Mouse (Mus musculus) embryo, embryonic 9.5 days (tissue): Measurements from ENCODE around the gene Krtcap2.

ENCODE experiments used
- DNase-seq: peaks from one replicate; pipeline ENCODE4 v3.0.0-alpha.2; 2017; ENCODE audit errors: extremely low spot score

Gene Krtcap2

DNA sequence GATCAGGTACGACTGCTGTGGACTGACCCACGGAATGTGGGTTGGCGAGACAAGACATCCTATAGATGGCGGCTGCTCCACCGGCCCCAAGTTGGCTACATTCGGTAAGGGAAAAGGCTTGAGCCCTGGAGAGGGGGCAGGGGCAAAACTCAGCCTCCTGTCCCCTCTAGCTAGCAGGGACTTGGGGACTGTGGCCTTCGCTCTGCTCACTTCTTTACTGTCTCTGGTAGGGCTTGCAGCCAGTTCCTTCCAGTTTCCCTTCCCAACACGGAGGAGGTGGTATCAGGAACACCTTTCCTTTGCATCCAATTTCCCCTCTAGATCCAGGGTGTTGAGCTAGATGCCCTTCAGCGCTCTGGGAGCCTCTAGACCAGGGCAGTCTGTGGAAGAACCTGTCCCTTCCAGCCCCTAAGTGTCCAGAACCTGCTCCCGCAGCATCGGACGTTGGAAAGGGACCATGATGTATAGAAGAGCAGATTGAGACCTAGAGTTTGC, 20.4 kb upstream of the Krtcap2 start:
- DNase-seq, result no peak

DNA sequence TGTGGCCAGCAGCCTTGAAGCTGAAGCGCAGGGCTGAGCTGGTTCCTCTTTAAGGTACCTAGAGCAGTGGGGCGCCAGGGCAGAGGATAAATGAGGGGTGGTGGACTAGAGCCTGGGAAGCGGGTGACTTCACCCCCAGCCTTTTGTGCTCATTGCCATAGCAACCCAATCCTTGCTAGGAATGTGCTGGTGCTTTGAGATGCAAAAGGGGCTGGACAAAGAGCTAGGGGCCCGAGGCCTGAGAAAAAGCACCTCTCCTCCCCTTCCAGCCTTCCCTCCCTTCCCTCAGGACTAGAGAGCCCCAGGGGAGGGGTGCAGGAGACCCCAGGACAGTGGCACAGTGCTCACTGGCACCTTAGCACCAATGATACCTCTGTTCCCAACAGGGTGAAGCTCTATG, 19.8 kb upstream of the Krtcap2 start:
- DNase-seq, result peak; percentile 81

- DNase-seq, result no peak
These were observed 19.4 kb upstream of the Krtcap2 start for GRCm38 (mm10) chr3:89226361-89226760.

DNA sequence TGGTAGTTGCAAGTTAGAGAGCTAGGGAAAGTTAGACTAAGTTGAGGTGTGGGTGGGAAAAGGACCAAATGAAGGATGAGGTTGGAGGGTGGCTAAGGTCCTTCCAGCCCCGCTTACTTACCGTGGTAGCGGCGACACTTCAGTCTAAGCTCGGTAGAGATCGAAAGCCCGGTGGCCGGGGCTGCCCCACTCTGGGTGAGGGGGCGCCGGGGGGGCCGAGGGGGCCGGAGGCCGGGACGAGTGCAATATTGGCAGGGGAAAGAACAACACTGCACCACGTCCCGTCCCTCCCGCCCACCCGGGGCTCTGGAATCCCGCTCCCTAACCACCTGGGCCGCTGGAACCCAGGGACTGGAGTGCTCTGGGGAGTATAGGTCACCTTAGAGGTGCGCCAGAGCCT, 18.9 kb upstream of the Krtcap2 start, which contains the start of gene Mtx1:
Mtx1 (minus strand) TSS at position 189 of the 400 bp plus-strand sequence.
- DNase-seq, result no peak

- DNase-seq, result peak; percentile 91
These were observed 18.2 kb upstream of the Krtcap2 start for GRCm38 (mm10) chr3:89227307-89228179.

GRCm38 (mm10) chr3:89228180-89228549, 17.6 kb upstream of the Krtcap2 start:
- peak; percentile 89 for DNase-seq

- no peak for DNase-seq
These were observed 16.9 kb upstream of the Krtcap2 start, which contains the start of gene Muc1 for GRCm38 (mm10) chr3:89228836-89229235. TSS of gene Muc1 (plus strand) at chr3:89229057.

- DNase-seq, result no peak
These were observed 16.5 kb upstream of the Krtcap2 start for GRCm38 (mm10) chr3:89229276-89229675.

- DNase-seq, result no peak
These were observed 15.2 kb upstream of the Krtcap2 start for GRCm38 (mm10) chr3:89230561-89230960.

DNA sequence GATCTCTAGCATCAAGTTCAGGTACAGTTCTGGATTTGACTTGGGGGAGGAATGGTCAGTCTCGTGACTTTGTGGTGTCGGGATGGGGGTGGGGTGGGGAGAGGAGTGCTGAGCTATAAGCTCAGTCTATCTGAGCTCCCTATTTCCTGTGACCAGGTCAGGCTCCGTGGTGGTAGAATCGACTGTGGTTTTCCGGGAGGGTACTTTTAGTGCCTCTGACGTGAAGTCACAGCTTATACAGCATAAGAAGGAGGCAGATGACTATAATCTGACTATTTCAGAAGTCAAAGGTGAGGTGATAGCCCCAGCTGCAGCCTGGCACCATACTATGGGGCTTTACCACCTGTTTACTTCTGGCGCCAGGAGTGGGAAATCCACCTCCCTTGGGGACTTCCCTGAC, 14.4 kb upstream of the Krtcap2 start:
- no peak for DNase-seq

- DNase-seq, result no peak
These were observed 13.9 kb upstream of the Krtcap2 start for GRCm38 (mm10) chr3:89231772-89232275.

GRCm38 (mm10) chr3:89232614-89233013, 13.2 kb upstream of the Krtcap2 start:
- DNase-seq, result no peak

GRCm38 (mm10) chr3:89233562-89234110, 12.1 kb upstream of the Krtcap2 start:
- DNase-seq, result no peak

DNA sequence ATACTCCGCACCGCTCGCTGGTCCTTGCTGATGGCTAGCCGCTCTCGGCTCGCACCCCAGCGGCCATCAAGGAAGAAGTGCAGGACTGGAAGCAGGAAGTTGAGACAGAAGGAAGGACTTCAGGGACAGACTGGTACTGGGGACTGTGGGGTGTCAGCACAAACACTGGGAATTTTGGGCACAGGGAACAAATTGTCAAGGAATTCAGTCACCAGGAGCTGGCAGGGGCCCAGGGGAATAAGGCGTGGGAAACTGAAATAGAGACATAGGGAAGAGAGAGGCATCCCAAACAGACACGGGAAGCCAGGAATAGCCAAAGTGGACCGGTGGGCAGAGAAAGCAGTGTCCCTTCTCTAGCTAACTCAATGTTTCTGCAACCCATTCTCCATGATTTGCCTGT, 9.2 kb upstream of the Krtcap2 start:
- DNase-seq, result no peak

GRCm38 (mm10) chr3:89237682-89238081, 8.1 kb upstream of the Krtcap2 start:
- no peak for DNase-seq

DNA sequence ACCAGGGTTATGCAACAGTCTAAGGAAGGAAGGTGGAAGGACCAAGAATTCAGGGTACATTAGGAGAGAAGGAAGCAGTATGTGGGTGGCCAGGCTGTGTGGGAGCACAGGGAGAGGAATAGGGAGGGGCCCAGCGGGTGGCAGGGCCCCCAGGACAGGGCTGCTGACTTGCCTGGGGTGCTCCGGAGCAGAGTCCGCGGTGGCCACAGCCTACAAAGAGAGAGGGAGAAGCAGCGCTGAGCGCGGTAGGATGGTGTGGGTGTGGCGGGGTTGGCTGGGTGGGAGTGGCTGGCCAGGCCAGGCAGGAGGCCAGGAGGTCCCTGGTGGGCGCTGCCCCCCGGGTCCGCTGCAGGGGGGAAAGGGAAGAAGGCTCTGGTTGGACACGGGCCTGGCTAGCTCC, 7.3 kb upstream of the Krtcap2 start:
- no peak for DNase-seq

- no peak for DNase-seq
These were observed 3.4 kb upstream of the Krtcap2 start for GRCm38 (mm10) chr3:89242331-89242895.

DNA sequence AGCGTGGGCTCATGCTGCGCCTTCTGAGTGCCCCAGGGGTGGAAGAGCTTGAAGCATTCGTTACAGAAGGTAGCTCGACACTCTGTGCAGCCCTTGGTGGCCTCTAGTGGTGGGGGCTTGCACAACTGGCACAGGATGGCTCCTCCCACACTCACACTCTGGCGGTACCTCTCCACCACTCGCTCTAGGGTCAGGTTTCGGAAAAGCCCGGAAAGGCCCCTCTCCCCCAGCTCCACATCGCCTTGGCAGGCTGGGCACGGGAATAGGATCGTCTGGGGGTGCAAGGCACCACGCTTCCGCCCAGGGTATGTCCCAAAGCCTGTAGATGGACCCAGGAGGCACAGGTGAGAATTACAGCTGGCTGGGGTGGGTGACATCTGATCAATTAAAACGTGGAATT, 2.2 kb upstream of the Krtcap2 start:
- DNase-seq, result peak; percentile 64

GRCm38 (mm10) chr3:89244158-89244981, 1.4 kb upstream of the Krtcap2 start:
- DNase-seq, result no peak

GRCm38 (mm10) chr3:89244982-89245687, 631 bp upstream of the Krtcap2 start:
- DNase-seq, result peak; percentile 57
